ENCODE assay signal across 8 mouse cellular contexts in genomic region chr3:116595603-116595991, GRCm38 (mm10). TPM values are rescaled to one million over a fixed set of nuclear protein-coding genes. Genes with fewer than 3 reads are reported as not detected.
DNase-seq lines count a peak whose midpoint lies in the region; ATAC-seq and TF ChIP-seq lines count a peak whose summit lies in the region.

No protein-coding gene starts in this region.

- DNase-seq in heart, adult 9 months (ENCODE audit: low spot score in 2 of 2) = no peak
- DNase-seq in MEL (ENCODE audit: low read depth, low spot score) = no peak
- DNase-seq in forebrain, postnatal 0 days = no peak
- DNase-seq in frontal cortex, postnatal 36 days (ENCODE audit: low spot score in 2 of 2) = no peak
- no peak for DNase-seq in cerebellum, adult 8-10 months
- no peak for DNase-seq in adrenal gland, adult (ENCODE audit: inconsistent age in 2 of 2, low spot score in 1 of 2)

- TF ChIP-seq EP300 in MEL (IDR thresholded peaks at IDR 0.05; ENCODE audit: low read depth in 1 of 2, low read length in 2 of 2) = peak; percentile 50 to 62; a peak in 3 of 4 replicates

- peak overlapping the region; percentile 84 for H3K4me2 ChIP-seq in heart, embryonic 13.5 days
- peak overlapping the region; percentile 58 for H3K4me2 ChIP-seq in forebrain, postnatal 0 days (ENCODE audit: low read depth)

- H3K27me3 ChIP-seq in heart, embryonic 13.5 days (replicated peaks) = no peaks in the 10 kb centered on the region
- H3K27me3 ChIP-seq in MEL (ENCODE audit: control insufficient read depth in 1 of 2, insufficient read depth in 2 of 2, low read length in 2 of 2) = no peaks in the 10 kb centered on the region
- H3K27me3 ChIP-seq in forebrain, postnatal 0 days (ENCODE audit: insufficient read depth, low read length) = no peaks in the 10 kb centered on the region

- H3K79me2 ChIP-seq in MEL (ENCODE audit: control insufficient read depth, insufficient read depth, low read length, poor library complexity) = peaks cover 25% of the 10 kb centered on the region
- H3K79me2 ChIP-seq in macrophage (ENCODE audit: inconsistent target) = peaks cover 73% of the 10 kb centered on the region

- no peak for TF ChIP-seq CTCF in MEL (IDR thresholded peaks at IDR 0.05 in 2 of 3, conservative IDR thresholded peaks at IDR 0.05 in 1 of 3; ENCODE audit: control insufficient read depth in 1 of 3, insufficient read depth in 1 of 3, low read depth in 2 of 3, low read length in 3 of 3, poor library complexity in 1 of 3, severe bottlenecking in 1 of 3)
- no peak for TF ChIP-seq CTCF in forebrain, postnatal 0 days (IDR thresholded peaks at IDR 0.05; ENCODE audit: low read depth)

- H3K36me3 ChIP-seq in heart, embryonic 13.5 days = peaks cover 13% of the 10 kb centered on the region
- H3K36me3 ChIP-seq in MEL (ENCODE audit: control insufficient read depth in 1 of 2, insufficient read depth in 2 of 2, low read length in 2 of 2) (peaks cover 5 to 19% of the 10 kb centered on the region in 2 experiments; a peak in 3 of 4 replicates), macrophage (ENCODE audit: inconsistent target) (peaks cover 12% of the 10 kb centered on the region)
- H3K36me3 ChIP-seq in forebrain, postnatal 0 days (ENCODE audit: insufficient read depth) = peaks cover 6% of the 10 kb centered on the region; the same call in 1 of the 2 replicates

- H3K9ac ChIP-seq in heart, embryonic 13.5 days = peak overlapping the region; percentile 85
- peak overlapping the region; percentile 93 for H3K9ac ChIP-seq in MEL (ENCODE audit: control insufficient read depth, low read depth, low read length, poor library complexity, severe bottlenecking)
- peak overlapping the region; percentile 65 for H3K9ac ChIP-seq in forebrain, postnatal 0 days

- H3K27ac ChIP-seq in heart, embryonic 13.5 days (replicated peaks) = peak overlapping the region; percentile 89; the same call in 1 of the 2 replicates
- no peak overlapping the region for H3K27ac ChIP-seq in MEL (ENCODE audit: control insufficient read depth, low read depth, low read length)
- H3K27ac ChIP-seq in forebrain, postnatal 0 days (ENCODE audit: low read depth, low read length) = no peak overlapping the region
- peak overlapping the region; percentile 79 for H3K27ac ChIP-seq in macrophage

- ATAC-seq in heart, embryonic 13.5 days (ENCODE audit: extremely low read depth, insufficient number of reproducible peaks, low FRiP score, low TSS enrichment) = no peak
- ATAC-seq in forebrain, postnatal 0 days = no peak

- 5% methylated on average over 10 of the region's 10 CpGs for WGBS in heart, embryonic 13.5 days
- 9% methylated on average over 10 of the region's 10 CpGs for WGBS in forebrain, postnatal 0 days
- 8% methylated on average over 10 of the region's 10 CpGs for WGBS in macrophage (ENCODE audit: missing documents)

- H3K9me3 ChIP-seq in heart, embryonic 13.5 days = no peaks in the 10 kb centered on the region
- no peaks in the 10 kb centered on the region for H3K9me3 ChIP-seq in MEL (replicated peaks; ENCODE audit: insufficient read depth, low read length)
- no peaks in the 10 kb centered on the region for H3K9me3 ChIP-seq in forebrain, postnatal 0 days (ENCODE audit: low read length)

- TF ChIP-seq POLR2A in MEL (IDR thresholded peaks at IDR 0.05; ENCODE audit: control insufficient read depth in 1 of 2, insufficient read depth in 1 of 2, low read depth in 1 of 2, low read length in 2 of 2, poor library complexity in 1 of 2) = no peak

- TF ChIP-seq RAD21 in MEL (IDR thresholded peaks at IDR 0.05; ENCODE audit: low read depth, low read length) = no peak

- peak overlapping the region; percentile 88 for H3K4me3 ChIP-seq in heart, embryonic 13.5 days
- H3K4me3 ChIP-seq in MEL (ENCODE audit: control insufficient read depth in 1 of 2, insufficient read depth in 1 of 2, low read depth in 2 of 2, low read length in 2 of 2) = peak overlapping the region; percentile 80 to 95
- peak overlapping the region; percentile 91 for H3K4me3 ChIP-seq in forebrain, postnatal 0 days (ENCODE audit: low read depth, low read length)
- peak overlapping the region; percentile 96 for H3K4me3 ChIP-seq in macrophage (ENCODE audit: inconsistent target)

- peaks cover 19% of the 10 kb centered on the region for H3K4me1 ChIP-seq in heart, embryonic 13.5 days
- H3K4me1 ChIP-seq in MEL (ENCODE audit: control insufficient read depth in 1 of 2, insufficient read depth in 2 of 2, low read length in 2 of 2) = peaks cover 5 to 6% of the 10 kb centered on the region in 2 experiments
- peaks cover 9% of the 10 kb centered on the region; the same call in 1 of the 2 replicates for H3K4me1 ChIP-seq in forebrain, postnatal 0 days (ENCODE audit: insufficient read depth)

TF ChIP-seq in MEL, 35 proteins besides CTCF, POLR2A, EP300 and RAD21 (continues in another document):
- TF ChIP-seq SIN3A (IDR thresholded peaks at IDR 0.05; ENCODE audit: low read length) = no peak
- no peak for TF ChIP-seq ZNF384 (IDR thresholded peaks at IDR 0.05; ENCODE audit: low read depth, low read length)
- TF ChIP-seq MAFK (IDR thresholded peaks at IDR 0.05; ENCODE audit: borderline replicate concordance, low read depth, low read length) = no peak
- TF ChIP-seq TBP (IDR thresholded peaks at IDR 0.05; ENCODE audit: low read depth, low read length) = no peak
- no peak for TF ChIP-seq MXI1 (IDR thresholded peaks at IDR 0.05; ENCODE audit: low read depth, low read length)
- no peak for TF ChIP-seq GABPA (IDR thresholded peaks at IDR 0.05; ENCODE audit: low read depth, low read length)
- TF ChIP-seq MYB (IDR thresholded peaks at IDR 0.05; ENCODE audit: low read depth, low read length) = no peak
- peak; percentile 67 for TF ChIP-seq TCF12 (IDR thresholded peaks at IDR 0.05; ENCODE audit: low read depth, low read length)
- no peak for TF ChIP-seq USF2 (IDR thresholded peaks at IDR 0.05; ENCODE audit: borderline replicate concordance in 1 of 2, insufficient read depth in 1 of 2, low read depth in 1 of 2, low read length in 2 of 2)
- TF ChIP-seq GATA1 (IDR thresholded peaks at IDR 0.05; ENCODE audit: low read depth, low read length) = peak; percentile 75
- no peak for TF ChIP-seq MYC (IDR thresholded peaks at IDR 0.05; ENCODE audit: low read depth, low read length)
- no peak for TF ChIP-seq NRF1 (IDR thresholded peaks at IDR 0.05; ENCODE audit: insufficient read depth, low read depth, low read length, poor library complexity, severe bottlenecking)
- no peak for TF ChIP-seq CHD2 (IDR thresholded peaks at IDR 0.05; ENCODE audit: low read length)
- no peak for TF ChIP-seq BHLHE40 (IDR thresholded peaks at IDR 0.05; ENCODE audit: borderline replicate concordance, low read depth, low read length)
- TF ChIP-seq E2F4 (IDR thresholded peaks at IDR 0.05; ENCODE audit: borderline replicate concordance, low read depth, low read length) = no peak
- peak; percentile 96 for TF ChIP-seq RCOR1 (IDR thresholded peaks at IDR 0.05; ENCODE audit: low read depth, low read length)
- TF ChIP-seq ETS1 (IDR thresholded peaks at IDR 0.05; ENCODE audit: low read depth, low read length) = peak; percentile 41; the same call in 1 of the 2 replicates
- no peak for TF ChIP-seq MAZ (IDR thresholded peaks at IDR 0.05; ENCODE audit: low read depth, low read length)
- no peak for TF ChIP-seq NELFE (IDR thresholded peaks at IDR 0.05; ENCODE audit: low read depth, low read length)

RNA-seq across cellular contexts. Expression of gene Sass6, which starts 0.8 kb away (rescaled TPM):
- 11.7 and 15.7 TPM in 2 replicates for polyA plus RNA-seq in heart, embryonic 13.5 days (2015; fragmentation: Nextera tagmentation; extraction: Ambion mirVana)
- 8.5 and 9.2 TPM in 2 replicates for total RNA-seq in MEL (2012; rRNA removed)
- polyA plus RNA-seq in MEL (2012; ENCODE audit: insufficient read depth in 1 of 2, insufficient read length in 2 of 2, low read depth in 1 of 2, low replicate concordance in 2 of 2, missing spikeins in 1 of 2) = 10 to 100 TPM in 1 of 2 experiments, not detected in 1; 15.4 TPM
- 8.7 and 10.3 TPM in 2 replicates for total RNA-seq in forebrain, postnatal 0 days (2014; rRNA removed)
- polyA plus RNA-seq in forebrain, postnatal 0 days (2015; fragmentation: Nextera tagmentation; extraction: Ambion mirVana) = 6.0 and 8.0 TPM in 2 replicates
- 10 to 100 TPM in 21 of 26 experiments, 1 to 10 TPM in 5; 5.0 to 55.4 (median 24.9) TPM for total RNA-seq in macrophage (2018; cell fraction: chromatin; rRNA removed)
- total RNA-seq in macrophage (2018; cell fraction: cytosol; rRNA removed) = 10 to 100 TPM in 11 of 26 experiments, 1 to 10 TPM in 15; 2.8 to 14.0 (median 7.4) TPM
- total RNA-seq in macrophage (2018; cell fraction: nucleus; rRNA removed) = 10 to 100 TPM in 17 of 26 experiments, 1 to 10 TPM in 9; 5.5 to 30.4 (median 14.3) TPM
- polyA plus RNA-seq in macrophage (2018) = 6.4 to 7.6 TPM (median 6.7 TPM) in 3 replicates

RNA-seq across cellular contexts. Expression of gene Trmt13, which starts 18.8 kb away (rescaled TPM):
- polyA plus RNA-seq in heart, embryonic 13.5 days (2015; fragmentation: Nextera tagmentation; extraction: Ambion mirVana) = 18.6 and 18.8 TPM in 2 replicates
- 10.2 and 15.5 TPM in 2 replicates for total RNA-seq in MEL (2012; rRNA removed)
- 10 to 100 TPM in 1 of 2 experiments, not detected in 1; 12.0 TPM for polyA plus RNA-seq in MEL (2012; ENCODE audit: insufficient read depth in 1 of 2, insufficient read length in 2 of 2, low read depth in 1 of 2, low replicate concordance in 2 of 2, missing spikeins in 1 of 2)
- 13.5 and 21.0 TPM in 2 replicates for total RNA-seq in forebrain, postnatal 0 days (2014; rRNA removed)
- 10.3 and 14.4 TPM in 2 replicates for polyA plus RNA-seq in forebrain, postnatal 0 days (2015; fragmentation: Nextera tagmentation; extraction: Ambion mirVana)
- 100 to 1,000 TPM in 1 of 26 experiments, 10 to 100 TPM in 25; 26.2 to 109 (median 66.4) TPM for total RNA-seq in macrophage (2018; cell fraction: chromatin; rRNA removed)
- total RNA-seq in macrophage (2018; cell fraction: cytosol; rRNA removed) = 1 to 10 TPM; 2.6 to 9.1 (median 5.2) TPM
- 10 to 100 TPM; 13.0 to 94.1 (median 35.1) TPM for total RNA-seq in macrophage (2018; cell fraction: nucleus; rRNA removed)
- polyA plus RNA-seq in macrophage (2018) = 7.4 to 9.9 TPM (median 9.7 TPM) in 3 replicates

RNA-seq across cellular contexts. Expression of gene Lrrc39, which starts 32.8 kb away (rescaled TPM):
- 29.9 and 31.7 TPM in 2 replicates for polyA plus RNA-seq in heart, embryonic 13.5 days (2015; fragmentation: Nextera tagmentation; extraction: Ambion mirVana)
- 0.39 and 0.65 TPM in 2 replicates for total RNA-seq in MEL (2012; rRNA removed)
- polyA plus RNA-seq in MEL (2012; ENCODE audit: insufficient read depth in 1 of 2, insufficient read length in 2 of 2, low read depth in 1 of 2, low replicate concordance in 2 of 2, missing spikeins in 1 of 2) (under 1 TPM in 1 of 2 experiments, not detected in 1; 0.40 TPM), macrophage (2018) (1.9 to 10.2 TPM (median 2.7 TPM) in 3 replicates)
- total RNA-seq in forebrain, postnatal 0 days (2014; rRNA removed) = 0.08 TPM in 1 of 2 replicates, not detected in the other
- polyA plus RNA-seq in forebrain, postnatal 0 days (2015; fragmentation: Nextera tagmentation; extraction: Ambion mirVana) = 0.15 and 0.16 TPM in 2 replicates
- 10 to 100 TPM in 2 of 26 experiments, 1 to 10 TPM in 6, under 1 TPM in 9, not detected in 9; 0.42 to 13.5 (median 0.88) TPM for total RNA-seq in macrophage (2018; cell fraction: chromatin; rRNA removed)
- 1 to 10 TPM in 13 of 26 experiments, under 1 TPM in 13; 0.15 to 5.4 (median 1.4) TPM for total RNA-seq in macrophage (2018; cell fraction: cytosol; rRNA removed)
- total RNA-seq in macrophage (2018; cell fraction: nucleus; rRNA removed) = 10 to 100 TPM in 1 of 26 experiments, 1 to 10 TPM in 6, under 1 TPM in 15, not detected in 4; 0.12 to 12.6 (median 0.72) TPM

Comparison
In these comparisons a context has a peak if more than half of its experiments do, and no peak if none do; other contexts are left out.
1. H3K27ac ChIP-seq: peak in heart, embryonic 13.5 days (single experiment) and macrophage (single experiment); none in MEL (single experiment) and forebrain, postnatal 0 days (single experiment).
2. Peak in every context shown above with its lines, with median percentiles within 50 percentile points of each other: H3K4me3 ChIP-seq and H3K9ac ChIP-seq.